Mouse (Mus musculus) gastrocnemius, postnatal 36 days (tissue): ENCODE measurements around the gene Ccar1. TPM values are rescaled to one million over a fixed set of nuclear protein-coding genes. Genes with fewer than 3 reads are reported as not detected.
"Not testable (repeated sequence)": the region's sequence is repeated elsewhere in the genome, so short reads cannot be mapped to it uniquely, and the experiment has no call there.

Source experiments
- DNase-seq, 2 experiments: peaks; one replicate each; pipeline ENCODE4 v3.0.0; 2022
- intact Hi-C: fragments of 180-260 bp; cut with DNase I; formaldehyde crosslinking; loops from one replicate; pipeline ENCODE4 v1.15.1; 2025
- total RNA-seq, 2 experiments: library from RNA; stranded (reverse); gene quantifications; 2 replicates each; pipeline ENCODE4 v1.2.3; 2021

The Ccar1 gene
- total RNA-seq, 2 experiments from 2014 or later: 26.3 to 27.6 TPM

DNA sequence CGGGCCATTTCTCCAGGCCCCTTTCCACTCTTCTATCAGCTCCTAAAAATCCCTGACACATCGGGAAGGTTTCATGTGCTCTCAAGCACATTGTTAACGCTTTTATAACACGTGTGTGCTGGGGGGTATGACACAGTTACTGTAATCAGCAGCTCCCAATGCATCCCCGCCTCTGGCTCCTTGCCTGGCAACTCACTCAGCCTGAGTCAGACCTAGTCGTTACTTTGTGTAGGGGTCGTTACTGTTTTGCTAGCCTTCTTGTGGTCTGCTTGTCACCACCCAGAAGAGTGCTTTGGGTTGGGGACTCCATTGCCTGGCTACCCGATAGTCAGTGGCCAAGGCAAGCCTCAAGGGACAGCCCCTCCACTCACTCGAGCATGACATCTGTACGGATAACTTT is 61.3 kb downstream of the Ccar1 start:
- intact Hi-C loops: no loop called here

GRCm38 (mm10) chr10:62725771-62726687 is 66.1 kb downstream of the Ccar1 start, which contains the start of gene Stox1:
TSS of gene Stox1 (minus strand) at chr10:62726128.
- peak; percentile 10 to 29 for DNase-seq
- intact Hi-C loops: no loop called here

More for the DNA sequence above, 61.3 kb downstream of the Ccar1 start:
- no peak for DNase-seq

DNA sequence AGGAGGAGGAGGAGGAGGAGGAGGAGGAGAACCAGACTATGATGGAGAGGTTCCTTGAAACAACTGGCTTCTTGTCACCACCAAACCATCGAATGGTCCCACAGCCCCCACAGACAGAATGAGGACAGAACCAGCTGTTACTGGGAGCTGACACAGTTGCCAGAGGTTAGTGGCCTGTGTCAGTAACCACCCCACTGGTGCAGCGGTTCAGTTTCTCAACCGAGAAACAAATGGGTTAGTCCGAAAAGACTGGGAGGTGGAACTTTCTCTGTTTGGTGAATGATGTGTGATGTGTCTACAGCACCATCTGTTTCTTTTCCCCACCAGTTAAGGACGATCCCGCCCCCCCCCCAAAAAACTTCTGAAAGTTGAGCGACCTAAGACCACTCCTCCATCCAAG is 67.2 kb downstream of the Ccar1 start:
- intact Hi-C loops: no loop called here
- DNase-seq: no peak

- intact Hi-C loops: no loop called here
- no peak for DNase-seq
Observed at GRCm38 (mm10) chr10:62722701-62723100, 69.4 kb downstream of the Ccar1 start.

GRCm38 (mm10) chr10:62720574-62720973 is 71.5 kb downstream of the Ccar1 start:
- DNase-seq, intact Hi-C loops: not testable (repeated sequence)

DNA sequence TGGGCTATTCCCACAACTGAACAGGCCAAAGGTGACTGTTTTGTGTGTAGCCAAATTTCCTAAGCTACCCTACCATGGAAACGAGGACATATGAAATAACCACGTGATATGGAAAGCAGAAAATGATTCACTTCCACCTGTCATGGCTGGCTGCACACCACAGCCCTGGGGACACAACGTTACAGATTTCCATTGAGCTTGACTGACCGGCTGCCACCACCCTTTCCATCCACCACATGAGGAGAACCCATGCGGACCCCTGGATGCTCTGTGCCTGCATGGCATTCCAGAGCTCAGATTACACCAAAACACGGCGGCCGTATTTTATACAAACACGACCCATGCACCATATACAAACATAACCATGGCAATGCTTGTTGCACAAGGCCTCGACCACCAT is 78.6 kb downstream of the Ccar1 start:
- intact Hi-C loops: no loop called here
- no peak for DNase-seq

DNA sequence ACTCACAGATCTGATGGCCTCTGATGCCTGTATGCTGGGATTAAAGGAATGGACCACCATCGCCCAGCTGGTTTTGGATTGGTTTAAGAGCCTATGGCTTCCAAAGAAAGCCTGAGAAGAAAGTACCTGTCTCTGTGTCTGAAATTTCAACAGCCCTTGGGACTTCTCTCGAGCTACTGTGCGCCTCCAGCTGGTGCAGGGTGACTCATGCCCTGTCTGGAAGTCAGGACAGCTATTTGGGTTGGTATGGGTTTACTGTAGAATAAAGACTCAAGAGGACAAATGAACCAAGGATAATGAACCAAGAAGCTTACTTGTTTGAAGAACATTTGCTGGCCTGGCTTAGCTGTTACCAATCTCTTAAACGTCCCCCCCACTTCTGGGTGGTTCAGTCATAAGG is 88.5 kb downstream of the Ccar1 start:
- DNase-seq: no peak

GRCm38 (mm10) chr10:62702436-62702835 is 89.7 kb downstream of the Ccar1 start:
- DNase-seq: no peak
- intact Hi-C loops: loop anchor here (5.0 kb wide), 1 partner anchor 555 kb away; no protein-coding TSS in a partner anchor

More for the DNA sequence above, 88.5 kb downstream of the Ccar1 start:
- intact Hi-C loops: loop anchor here (5.0 kb wide), 1 partner anchor 556 kb away; no protein-coding TSS in a partner anchor

Other genes starting within 250 kb of the Ccar1 start
- 10 to 100 TPM; 23.6 to 24.0 TPM for gene Kif1bp, start 213.8 kb downstream of the Ccar1 start, total RNA-seq
- gene Ddx21, start 190.0 kb downstream of the Ccar1 start, total RNA-seq: 10 to 100 TPM; 23.1 to 34.2 TPM
- 10 to 100 TPM; 40.0 to 43.3 TPM for gene Ddx50, start 141.1 kb downstream of the Ccar1 start, total RNA-seq
- under 1 TPM; 0.23 to 0.47 TPM for gene Stox1, start 66.2 kb downstream of the Ccar1 start, total RNA-seq
- gene Tet1, start 116.7 kb upstream of the Ccar1 start, total RNA-seq: 1 to 10 TPM; 2.2 to 4.2 TPM
- 10 to 100 TPM; 15.0 to 15.4 TPM for gene Slc25a16, start 128.3 kb upstream of the Ccar1 start, total RNA-seq
- under 1 TPM; 0.39 to 0.43 TPM for gene Dna2, start 154.7 kb upstream of the Ccar1 start, total RNA-seq
- 1 to 10 TPM; 4.3 to 7.5 TPM for gene Rufy2, start 187.9 kb upstream of the Ccar1 start, total RNA-seq
- gene Hnrnph3, start 231.9 kb upstream of the Ccar1 start, total RNA-seq: 10 to 100 TPM; 14.2 to 15.3 TPM
- gene Pbld2, start 232.0 kb upstream of the Ccar1 start, total RNA-seq: 1 to 10 TPM; 2.7 to 3.2 TPM